Mouse (Mus musculus): ENCODE results near the gene Mettl6.
A peak's percentile ranks its signal among the peaks of the same experiment; 100 is the strongest.

- TF ChIP-seq CTCF (conservative IDR thresholded peaks at IDR 0.05; ENCODE audit: insufficient read depth, insufficient read length, low read depth, low read length) (peak; percentile 46), POLR2A (IDR thresholded peaks at IDR 0.05; ENCODE audit: low read depth, low read length) (no peak)
These were observed 54.6 kb downstream of the Mettl6 start for GRCm38 (mm10) chr14:31440230-31440629.

Data from kidney, adult 2 months (tissue).